Mouse (Mus musculus): ENCODE data around the gene Mrpl2. TPM values are rescaled to one million over a fixed set of nuclear protein-coding genes. Genes with fewer than 3 reads are reported as not detected.

Gene Mrpl2
- total and polyA plus RNA-seq, 2 experiments from 2014 or later: 96.7 to 158 TPM

DNA sequence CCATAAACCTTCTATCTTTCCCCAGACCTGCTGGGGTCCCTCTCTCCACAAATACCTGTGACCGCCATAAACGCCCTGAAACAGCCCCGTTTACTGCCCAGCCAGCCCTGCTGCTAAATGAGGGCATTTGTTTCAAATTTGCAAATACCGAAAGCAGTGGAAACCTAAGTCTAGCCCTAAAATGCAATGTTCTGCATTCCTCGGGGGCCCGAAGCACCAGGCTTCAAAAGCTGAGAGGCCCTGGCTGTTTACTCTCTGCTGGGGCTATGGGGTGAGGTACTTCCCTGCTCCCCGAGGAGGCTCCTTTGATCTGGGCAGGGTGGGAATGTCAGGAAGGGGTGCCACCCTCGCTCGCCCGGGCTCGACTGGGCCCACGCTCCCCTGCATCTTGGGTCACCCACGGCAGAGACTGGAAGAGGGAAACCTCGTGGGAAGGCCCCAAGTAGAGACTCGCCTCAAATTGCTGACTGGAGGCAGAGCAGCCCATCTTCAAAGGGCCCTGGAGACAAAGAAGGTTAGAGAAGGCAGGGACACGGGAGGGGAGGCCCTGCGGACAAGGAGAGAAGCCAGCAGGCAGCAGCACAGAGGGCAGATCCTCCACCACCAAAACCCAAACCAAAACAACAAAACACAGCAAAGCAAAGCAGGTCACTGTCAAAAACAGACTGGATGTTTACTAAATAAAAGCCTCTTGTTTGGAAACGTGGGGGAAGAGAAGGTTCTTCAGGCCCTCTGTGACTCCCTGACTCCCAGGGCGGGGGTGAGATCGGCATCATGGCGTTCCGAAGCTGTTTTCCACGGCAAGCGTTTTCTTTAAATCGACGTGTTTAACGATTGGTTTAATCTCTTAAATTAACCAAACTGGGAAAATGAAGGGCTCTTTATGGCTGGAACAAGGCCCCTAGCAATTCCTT is 27.0 kb upstream of the Mrpl2 start:
- Histone ChIP-seq H3K9me3 (replicated peaks; ENCODE audit: control insufficient read depth, low read length) (no peaks in the 10 kb centered on the region), H3K9ac (replicated peaks; ENCODE audit: low read depth, low read length) (peak overlapping the region; percentile 5), H3K4me2 (ENCODE audit: low read depth, low read length) (peak overlapping the region; percentile 45), H3K27me3 (ENCODE audit: control insufficient read depth, insufficient read depth, low read length) (no peaks in the 10 kb centered on the region), H3K4me1 (ENCODE audit: control insufficient read depth, insufficient read depth) (peaks cover 60% of the 10 kb centered on the region), H3K4me3 (ENCODE audit: low read depth, low read length) (no peak overlapping the region), H3K27ac (ENCODE audit: low read depth) (peak overlapping the region; percentile 53), H3K36me3 (replicated peaks; ENCODE audit: control insufficient read depth, insufficient read depth, low read length) (no peaks in the 10 kb centered on the region)
- 32% methylated on average over 27 of the region's 27 CpGs for WGBS
- DNase-seq (ENCODE audit: low spot score) (no peak), ATAC-seq (ENCODE audit: insufficient read depth, low read depth) (no peak; the same call in 1 of the 2 replicates)
- TF ChIP-seq EP300 (IDR thresholded peaks at IDR 0.05; ENCODE audit: low read depth): no peak
- TF ChIP-seq CTCF (IDR thresholded peaks at IDR 0.05; ENCODE audit: low read depth): no peak

DNA sequence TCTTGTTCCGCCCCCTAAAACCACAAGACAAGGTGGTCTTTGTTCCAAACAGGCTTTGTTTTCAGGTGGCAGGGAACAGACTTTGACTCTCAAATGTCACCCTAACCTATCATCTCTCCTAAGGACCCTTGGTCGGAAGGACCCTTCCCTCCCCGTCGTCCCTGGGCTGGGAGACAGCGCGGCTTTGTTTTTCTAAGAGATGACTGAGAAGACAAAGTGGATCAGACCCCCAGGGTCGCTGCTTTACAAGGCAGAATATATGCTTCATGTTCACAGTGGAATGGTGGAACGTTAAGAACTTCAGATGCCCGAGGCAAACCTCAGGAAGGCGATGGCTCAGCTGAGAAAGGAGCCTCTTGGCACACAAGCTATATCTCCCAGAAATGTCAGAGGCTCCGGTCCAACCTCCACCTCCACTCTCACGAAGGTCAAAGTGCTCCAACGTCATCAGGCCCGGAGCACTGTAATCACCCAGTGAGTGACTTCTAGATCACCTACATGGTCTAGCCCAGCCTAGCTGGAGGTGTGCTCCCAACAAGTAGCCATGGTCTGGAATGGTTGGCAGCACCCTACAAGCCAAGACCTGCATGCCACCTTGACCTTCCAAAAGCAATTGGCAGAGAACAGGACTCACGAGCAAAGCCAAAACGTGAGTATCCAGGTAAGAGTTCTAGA is 26.2 kb upstream of the Mrpl2 start:
- no peak for DNase-seq (ENCODE audit: low spot score)

GRCm38 (mm10) chr17:46621324-46621723 is 24.7 kb upstream of the Mrpl2 start:
- no peak for TF ChIP-seq CTCF (IDR thresholded peaks at IDR 0.05; ENCODE audit: low read depth)
- no peak; the same call in 1 of the 2 replicates for TF ChIP-seq EP300 (IDR thresholded peaks at IDR 0.05; ENCODE audit: low read depth)
- H3K9ac ChIP-seq (replicated peaks; ENCODE audit: low read depth, low read length): no peak overlapping the region
- peak overlapping the region; percentile 56 for H3K27ac ChIP-seq (ENCODE audit: low read depth)
- ATAC-seq (ENCODE audit: insufficient read depth, low read depth) (peak; percentile 16; the same call in 1 of the 2 replicates), DNase-seq (ENCODE audit: low spot score) (peak; percentile 69)
- H3K9me3 ChIP-seq (replicated peaks; ENCODE audit: control insufficient read depth, low read length): no peaks in the 10 kb centered on the region
- 8% methylated on average over 15 of the region's 15 CpGs for WGBS
- no peak overlapping the region for H3K4me3 ChIP-seq (ENCODE audit: low read depth, low read length)
- H3K4me2 ChIP-seq (ENCODE audit: low read depth, low read length): peak overlapping the region; percentile 49
- no peaks in the 10 kb centered on the region for H3K27me3 ChIP-seq (ENCODE audit: control insufficient read depth, insufficient read depth, low read length)
- no peaks in the 10 kb centered on the region for H3K36me3 ChIP-seq (replicated peaks; ENCODE audit: control insufficient read depth, insufficient read depth, low read length)
- peaks cover 69% of the 10 kb centered on the region for H3K4me1 ChIP-seq (ENCODE audit: control insufficient read depth, insufficient read depth)

More for the DNA sequence above, 26.2 kb upstream of the Mrpl2 start:
- Histone ChIP-seq H3K9me3 (replicated peaks; ENCODE audit: control insufficient read depth, low read length) (no peaks in the 10 kb centered on the region), H3K27ac (ENCODE audit: low read depth) (0 out of 2 replicates have a peak overlapping the region, but pooled peaks have one; percentile 5), H3K27me3 (ENCODE audit: control insufficient read depth, insufficient read depth, low read length) (no peaks in the 10 kb centered on the region), H3K4me1 (ENCODE audit: control insufficient read depth, insufficient read depth) (peaks cover 68% of the 10 kb centered on the region), H3K4me2 (ENCODE audit: low read depth, low read length) (no peak overlapping the region), H3K9ac (replicated peaks; ENCODE audit: low read depth, low read length) (no peak overlapping the region), H3K36me3 (replicated peaks; ENCODE audit: control insufficient read depth, insufficient read depth, low read length) (no peaks in the 10 kb centered on the region), H3K4me3 (ENCODE audit: low read depth, low read length) (no peak overlapping the region)
- 45% methylated on average over 16 of the region's 16 CpGs for WGBS
- TF ChIP-seq CTCF (IDR thresholded peaks at IDR 0.05; ENCODE audit: low read depth) (no peak), EP300 (IDR thresholded peaks at IDR 0.05; ENCODE audit: low read depth) (no peak)
- no peak for ATAC-seq (ENCODE audit: insufficient read depth, low read depth)

DNA sequence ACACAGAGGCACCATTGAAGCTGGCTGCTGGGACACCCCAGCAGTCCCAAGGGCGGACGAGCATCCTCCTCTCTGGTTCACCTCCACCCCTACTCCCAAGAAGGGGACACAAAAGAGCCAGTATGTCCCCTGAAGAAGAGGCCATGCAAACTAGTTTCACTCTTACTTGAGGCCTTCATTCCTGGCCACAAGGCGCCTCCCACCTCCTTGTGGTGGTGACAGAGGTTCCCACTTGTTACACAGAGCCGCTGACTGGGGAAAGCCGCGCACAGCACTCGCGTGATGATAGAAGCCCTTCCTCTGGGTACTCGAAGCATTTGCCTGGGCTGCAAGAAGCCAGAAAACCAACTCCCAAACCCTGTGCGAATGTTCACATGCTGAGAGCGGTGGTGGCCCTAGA is 23.8 kb upstream of the Mrpl2 start:
- no peaks in the 10 kb centered on the region for H3K36me3 ChIP-seq (replicated peaks; ENCODE audit: control insufficient read depth, insufficient read depth, low read length)
- H3K4me2 ChIP-seq (ENCODE audit: low read depth, low read length): no peak overlapping the region
- H3K4me1 ChIP-seq (ENCODE audit: control insufficient read depth, insufficient read depth): peaks cover 64% of the 10 kb centered on the region
- DNase-seq (ENCODE audit: low spot score): no peak
- no peaks in the 10 kb centered on the region for H3K9me3 ChIP-seq (replicated peaks; ENCODE audit: control insufficient read depth, low read length)
- H3K9ac ChIP-seq (replicated peaks; ENCODE audit: low read depth, low read length): no peak overlapping the region
- peak overlapping the region; percentile 56 for H3K27ac ChIP-seq (ENCODE audit: low read depth)
- no peak for ATAC-seq (ENCODE audit: insufficient read depth, low read depth)
- no peaks in the 10 kb centered on the region for H3K27me3 ChIP-seq (ENCODE audit: control insufficient read depth, insufficient read depth, low read length)
- no peak overlapping the region for H3K4me3 ChIP-seq (ENCODE audit: low read depth, low read length)
- WGBS: 52% methylated on average over 11 of the region's 11 CpGs
- no peak for TF ChIP-seq EP300 (IDR thresholded peaks at IDR 0.05; ENCODE audit: low read depth)
- TF ChIP-seq CTCF (IDR thresholded peaks at IDR 0.05; ENCODE audit: low read depth): no peak

DNA sequence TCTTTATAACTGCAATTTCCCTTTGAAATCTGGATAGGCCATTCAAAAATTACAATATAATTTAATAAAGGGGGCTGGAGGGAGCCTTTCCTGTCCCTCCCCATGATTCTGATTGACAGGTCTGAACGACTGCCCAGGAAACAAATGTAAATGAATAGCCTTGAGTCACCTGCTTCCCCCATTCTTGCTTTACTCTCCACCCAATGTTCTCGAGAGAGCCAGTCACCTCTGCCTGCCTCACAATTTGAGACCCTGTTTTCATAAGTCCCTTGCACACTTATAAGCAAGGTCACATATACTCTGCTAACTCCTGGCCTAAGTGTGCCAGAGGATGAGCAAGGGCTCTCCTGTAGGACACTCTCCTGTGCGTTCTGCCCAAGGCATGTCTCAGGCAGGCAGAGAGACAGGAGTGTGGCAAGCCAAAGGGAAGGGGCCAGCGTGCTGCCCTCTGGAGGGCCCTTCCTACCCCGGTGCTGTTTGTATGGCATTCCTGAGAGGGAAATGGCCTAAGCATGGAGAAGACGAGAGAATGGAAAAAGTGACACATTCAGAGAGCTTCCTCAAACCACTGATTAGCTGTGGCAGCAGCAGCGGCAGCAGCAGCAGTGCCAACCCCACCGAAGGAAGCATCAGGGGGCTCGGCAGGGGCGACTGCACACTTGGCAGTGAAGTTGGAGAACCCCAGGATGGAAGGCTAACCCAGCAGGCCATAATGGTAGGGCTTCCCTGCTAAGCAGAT is 22.0 kb upstream of the Mrpl2 start:
- WGBS: 9% methylated on average over 10 of the region's 10 CpGs
- ATAC-seq (ENCODE audit: insufficient read depth, low read depth) (peak; percentile 44), DNase-seq (ENCODE audit: low spot score) (peak; percentile 70)

More for the DNA sequence above, 22.0 kb upstream of the Mrpl2 start:
- H3K9me3 ChIP-seq (replicated peaks; ENCODE audit: control insufficient read depth, low read length): no peaks in the 10 kb centered on the region
- TF ChIP-seq EP300 (IDR thresholded peaks at IDR 0.05; ENCODE audit: low read depth): no peak
- peak; percentile 50 for TF ChIP-seq CTCF (IDR thresholded peaks at IDR 0.05; ENCODE audit: low read depth)
- H3K9ac ChIP-seq (replicated peaks; ENCODE audit: low read depth, low read length): 0 out of 2 replicates have a peak overlapping the region, but pooled peaks have one; percentile 26
- H3K4me3 ChIP-seq (ENCODE audit: low read depth, low read length): no peak overlapping the region
- peak overlapping the region; percentile 74 for H3K27ac ChIP-seq (ENCODE audit: low read depth)
- peak overlapping the region; percentile 30; the same call in 1 of the 2 replicates for H3K4me2 ChIP-seq (ENCODE audit: low read depth, low read length)
- no peaks in the 10 kb centered on the region for H3K27me3 ChIP-seq (ENCODE audit: control insufficient read depth, insufficient read depth, low read length)
- no peaks in the 10 kb centered on the region for H3K36me3 ChIP-seq (replicated peaks; ENCODE audit: control insufficient read depth, insufficient read depth, low read length)
- peaks cover 55% of the 10 kb centered on the region for H3K4me1 ChIP-seq (ENCODE audit: control insufficient read depth, insufficient read depth)
